Mouse (Mus musculus) granulocyte monocyte progenitor cell, adult 5-6 weeks (primary cell): Measurements from ENCODE around the gene Cntrob. TPM values are rescaled to one million over a fixed set of nuclear protein-coding genes. Genes with fewer than 3 reads are reported as not detected.

Experiments
- ATAC-seq: replicated peaks from 2 replicates; pipeline ENCODE4 v1.8.0; 2016; ENCODE audit warnings: mild to moderate bottlenecking, moderate TSS enrichment, inconsistent platforms; ENCODE audit not compliant: poor library complexity, severe bottlenecking
- total RNA-seq, 2 experiments: library from RNA; stranded (forward) in 1 of 2; stranded (reverse) in 1 of 2; fragments of 200-712, 200-1000 nt in 1 of 2; fragments of >200 nt in 1 of 2; fragmentation: Nextera tagmentation in 1 of 2; gene quantifications; 2 replicates each; pipeline ENCODE4 v1.2.3; 2014 to 2017

Gene Cntrob
- total RNA-seq (2014; fragmentation: Nextera tagmentation), result 30.7 and 36.3 TPM in 2 replicates
- total RNA-seq (2017), result 21.3 and 24.2 TPM in 2 replicates

- peak; percentile 77 for ATAC-seq
Measured at GRCm38 (mm10) chr11:69323667-69324111, at the start of gene Cntrob, which contains the start of gene Trappc1. Gene Cntrob (minus strand): TSS chr11:69323775. Gene Trappc1 (plus strand): TSS chr11:69323980.

GRCm38 (mm10) chr11:69372780-69373170, 49.2 kb upstream of the Cntrob start:
- no peak for ATAC-seq

- ATAC-seq, result no peak
Measured at GRCm38 (mm10) chr11:69372056-69372779, 48.6 kb upstream of the Cntrob start.

GRCm38 (mm10) chr11:69371601-69372000, 48.0 kb upstream of the Cntrob start:
- no peak for ATAC-seq

GRCm38 (mm10) chr11:69370817-69371215, 47.2 kb upstream of the Cntrob start:
- ATAC-seq, result no peak

GRCm38 (mm10) chr11:69369990-69370816, 46.6 kb upstream of the Cntrob start:
- no peak for ATAC-seq

GRCm38 (mm10) chr11:69369215-69369989, 45.8 kb upstream of the Cntrob start, which contains the start of gene Chd3:
Gene Chd3 (minus strand): TSS chr11:69369406.
- no peak for ATAC-seq

- ATAC-seq, result no peak
Measured at GRCm38 (mm10) chr11:69368356-69369214, 45.0 kb upstream of the Cntrob start.

GRCm38 (mm10) chr11:69367616-69368355, 44.2 kb upstream of the Cntrob start:
- peak; percentile 31 for ATAC-seq

GRCm38 (mm10) chr11:69366855-69367615, 43.5 kb upstream of the Cntrob start:
- ATAC-seq, result no peak

GRCm38 (mm10) chr11:69366157-69366854, 42.7 kb upstream of the Cntrob start:
- ATAC-seq, result peak; percentile 74

GRCm38 (mm10) chr11:69365722-69366121, 42.1 kb upstream of the Cntrob start:
- no peak for ATAC-seq

GRCm38 (mm10) chr11:69364910-69365309, 41.3 kb upstream of the Cntrob start:
- 0 out of 2 replicates have a peak, but pooled peaks have one; percentile 12 for ATAC-seq

GRCm38 (mm10) chr11:69364376-69364775, 40.8 kb upstream of the Cntrob start:
- ATAC-seq, result no peak

- ATAC-seq, result no peak
Measured at GRCm38 (mm10) chr11:69362479-69362878, 38.9 kb upstream of the Cntrob start.

- ATAC-seq, result no peak
Measured at GRCm38 (mm10) chr11:69362021-69362420, 38.4 kb upstream of the Cntrob start.

- ATAC-seq, result no peak
Measured at GRCm38 (mm10) chr11:69357690-69358089, 34.1 kb upstream of the Cntrob start.
